12 mouse cellular contexts compared by ENCODE assay signal in the genomic region with DNA sequence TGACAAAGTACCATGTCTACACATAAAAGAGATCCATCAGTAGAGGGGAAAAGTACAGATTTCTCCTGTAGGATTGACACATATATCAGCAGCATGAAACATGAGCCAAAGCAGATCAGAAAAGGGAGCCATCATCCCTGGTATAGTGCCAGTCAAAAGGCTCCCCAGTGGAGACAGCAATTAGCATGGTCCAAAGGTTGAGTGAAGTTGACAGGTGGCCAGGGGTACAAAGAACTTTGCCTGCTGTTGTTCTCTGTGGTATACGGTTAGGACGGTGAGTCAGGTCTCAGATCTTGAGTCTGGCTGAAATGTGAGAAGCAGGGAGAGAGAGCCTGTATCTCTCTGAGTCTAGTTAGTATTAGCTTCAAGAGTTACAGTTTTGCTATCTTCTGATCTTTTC.
A peak's percentile ranks its signal among the peaks of the same experiment; 100 is the strongest.
DNase-seq lines count a peak whose midpoint lies in the region; ATAC-seq lines count a peak whose summit lies in the region.
"Had no signal": no experiment of that assay in that cellular context is flagged by ENCODE, and none has a peak within 500 bp of the region (broad histone marks: within the 10 kb centered on the region; RNA-seq: fewer than 3 reads in every experiment).

No protein-coding gene starts in this region.

- H3K27ac ChIP-seq in embryonic facial prominence, embryonic 12.5 days = no peak overlapping the region
- no peak overlapping the region for H3K27ac ChIP-seq in embryonic facial prominence, embryonic 10.5 days (replicated peaks)
- no peak overlapping the region for H3K27ac ChIP-seq in midbrain, embryonic 13.5 days
- no peak overlapping the region for H3K27ac ChIP-seq in midbrain, embryonic 11.5 days (ENCODE audit: low read depth, low read length)
- H3K27ac ChIP-seq: embryonic facial prominence, embryonic 13.5 days; neural tube, embryonic 15.5 days had no signal

- no peaks in the 10 kb centered on the region for H3K27me3 ChIP-seq in embryonic facial prominence, embryonic 12.5 days
- no peaks in the 10 kb centered on the region for H3K27me3 ChIP-seq in embryonic facial prominence, embryonic 10.5 days (replicated peaks; ENCODE audit: low read depth, poor library complexity, severe bottlenecking)
- no peaks in the 10 kb centered on the region for H3K27me3 ChIP-seq in midbrain, embryonic 13.5 days
- no peaks in the 10 kb centered on the region for H3K27me3 ChIP-seq in midbrain, embryonic 11.5 days (ENCODE audit: control insufficient read depth, insufficient read depth, low read length)
- H3K27me3 ChIP-seq: embryonic facial prominence, embryonic 13.5 days; megakaryocyte, embryonic 14.5 days; neural tube, embryonic 15.5 days had no signal

- H3K4me3 ChIP-seq in embryonic facial prominence, embryonic 12.5 days = no peak overlapping the region
- H3K4me3 ChIP-seq in embryonic facial prominence, embryonic 10.5 days = no peak overlapping the region
- H3K4me3 ChIP-seq in midbrain, embryonic 13.5 days (replicated peaks) = no peak overlapping the region
- H3K4me3 ChIP-seq in midbrain, embryonic 11.5 days (ENCODE audit: low read depth, low read length) = no peak overlapping the region
- H3K4me3 ChIP-seq: embryonic facial prominence, embryonic 13.5 days; megakaryocyte, embryonic 14.5 days; neural tube, embryonic 15.5 days had no signal

- WGBS in embryonic facial prominence, embryonic 12.5 days = 29% methylated on average over 2 of the region's 2 CpGs
- 38% methylated on average over 2 of the region's 2 CpGs for WGBS in embryonic facial prominence, embryonic 10.5 days
- 65% methylated on average over 2 of the region's 2 CpGs for WGBS in midbrain, embryonic 13.5 days
- 65% methylated on average over 2 of the region's 2 CpGs for WGBS in midbrain, embryonic 11.5 days

- H3K4me2 ChIP-seq in embryonic facial prominence, embryonic 12.5 days (replicated peaks) = no peak overlapping the region
- H3K4me2 ChIP-seq in midbrain, embryonic 13.5 days (replicated peaks) = no peak overlapping the region
- H3K4me2 ChIP-seq in midbrain, embryonic 11.5 days = no peak overlapping the region
- H3K4me2 ChIP-seq: embryonic facial prominence, embryonic 13.5 days; neural tube, embryonic 15.5 days had no signal

- intact Hi-C loops in left cerebral cortex, postnatal 25 days (cut with DNase I) = no loop called here

- H3K36me3 ChIP-seq in embryonic facial prominence, embryonic 12.5 days = no peaks in the 10 kb centered on the region
- no peaks in the 10 kb centered on the region for H3K36me3 ChIP-seq in embryonic facial prominence, embryonic 10.5 days (replicated peaks)
- H3K36me3 ChIP-seq in midbrain, embryonic 13.5 days = no peaks in the 10 kb centered on the region
- no peaks in the 10 kb centered on the region for H3K36me3 ChIP-seq in midbrain, embryonic 11.5 days (ENCODE audit: control insufficient read depth, insufficient read depth, low read length)
- H3K36me3 ChIP-seq: embryonic facial prominence, embryonic 13.5 days; neural tube, embryonic 15.5 days had no signal

- no peak overlapping the region for H3K9ac ChIP-seq in embryonic facial prominence, embryonic 12.5 days
- no peak overlapping the region for H3K9ac ChIP-seq in midbrain, embryonic 13.5 days (replicated peaks)
- H3K9ac ChIP-seq in midbrain, embryonic 11.5 days (ENCODE audit: low read length) = no peak overlapping the region
- H3K9ac ChIP-seq: embryonic facial prominence, embryonic 13.5 days; neural tube, embryonic 15.5 days had no signal

- no peaks in the 10 kb centered on the region for H3K4me1 ChIP-seq in embryonic facial prominence, embryonic 12.5 days
- no peaks in the 10 kb centered on the region for H3K4me1 ChIP-seq in embryonic facial prominence, embryonic 10.5 days
- no peaks in the 10 kb centered on the region for H3K4me1 ChIP-seq in midbrain, embryonic 13.5 days (replicated peaks)
- no peaks in the 10 kb centered on the region for H3K4me1 ChIP-seq in midbrain, embryonic 11.5 days (ENCODE audit: control insufficient read depth, insufficient read depth, low read length)
- H3K4me1 ChIP-seq: embryonic facial prominence, embryonic 13.5 days; megakaryocyte, embryonic 14.5 days; neural tube, embryonic 15.5 days had no signal

- no peak for DNase-seq in embryonic facial prominence, embryonic 10.5 days (ENCODE audit: low spot score)
- no peak for DNase-seq in midbrain, embryonic 11.5 days (ENCODE audit: low spot score, missing footprints)
- DNase-seq in kidney, postnatal 10 days = peak; percentile 9
- peak; percentile 21 for DNase-seq in retina, postnatal 1 day
- no peak for DNase-seq in left cerebral cortex, postnatal 25 days (ENCODE audit: low spot score in 2 of 2)
- DNase-seq in cerebellum, adult 8-10 months = no peak
- DNase-seq: lung, adult 2 months had no signal

- ATAC-seq in embryonic facial prominence, embryonic 12.5 days (ENCODE audit: insufficient number of reproducible peaks, insufficient read depth, low FRiP score, low TSS enrichment) = 0 out of 2 replicates have a peak, but pooled peaks have one; percentile 35
- 0 out of 2 replicates have a peak, but pooled peaks have one; percentile 45 for ATAC-seq in midbrain, embryonic 13.5 days
- ATAC-seq in midbrain, embryonic 11.5 days (ENCODE audit: low FRiP score) = no peak

- H3K9me3 ChIP-seq in embryonic facial prominence, embryonic 12.5 days = no peaks in the 10 kb centered on the region
- no peaks in the 10 kb centered on the region for H3K9me3 ChIP-seq in embryonic facial prominence, embryonic 10.5 days
- H3K9me3 ChIP-seq in midbrain, embryonic 13.5 days = no peaks in the 10 kb centered on the region
- H3K9me3 ChIP-seq in midbrain, embryonic 11.5 days (ENCODE audit: control insufficient read depth, low read length) = no peaks in the 10 kb centered on the region
- H3K9me3 ChIP-seq: embryonic facial prominence, embryonic 13.5 days; neural tube, embryonic 15.5 days had no signal

Comparison
In these comparisons a context has a peak if more than half of its experiments do, and no peak if none do; other contexts are left out.
1. DNase-seq: peak in kidney, postnatal 10 days (single experiment) and retina, postnatal 1 day (single experiment); none in embryonic facial prominence, embryonic 10.5 days (single experiment), midbrain, embryonic 11.5 days (single experiment), left cerebral cortex, postnatal 25 days (0 of 2) and cerebellum, adult 8-10 months (single experiment).